Mouse (Mus musculus) kidney, embryonic 14.5 days (tissue): Measurements from ENCODE around the gene Nmu. TPM values are rescaled to one million over a fixed set of nuclear protein-coding genes. Genes with fewer than 3 reads are reported as not detected.

Experiments
- ATAC-seq: fragments of 200-750 bp; cut with Nextera tagmentation; 2 replicates; pipeline ENCODE4 v1.8.0; 2017; ENCODE audit warnings: moderate number of reproducible peaks, mild to moderate bottlenecking, moderate TSS enrichment, moderate library complexity; ENCODE audit not compliant: low FRiP score, low TSS enrichment
- H3K27ac ChIP-seq: fragments of 300-500 bp; sonication (generic); 2 replicates; pipeline ENCODE4 v1.5.1; 2014; ENCODE audit warnings: low read depth, mild to moderate bottlenecking, low read length, moderate library complexity, mixed read lengths
- H3K27me3 ChIP-seq: fragments of 300-500 bp; sonication (generic); 2 replicates; pipeline ENCODE4 v1.6.1; 2014; ENCODE audit warnings: mild to moderate bottlenecking, low read length; ENCODE audit not compliant: control insufficient read depth, insufficient read depth
- H3K36me3 ChIP-seq: fragments of 300-500 bp; sonication (generic); 2 replicates; pipeline ENCODE4 v1.6.1; 2014; ENCODE audit warnings: low read length, mixed read lengths; ENCODE audit not compliant: control insufficient read depth, insufficient read depth
- H3K4me1 ChIP-seq: fragments of 300-500 bp; sonication (generic); 2 replicates; pipeline ENCODE4 v1.6.1; 2014; ENCODE audit warnings: low read length, mixed read lengths; ENCODE audit not compliant: control insufficient read depth, insufficient read depth
- H3K4me2 ChIP-seq: fragments of 300-500 bp; sonication (generic); replicated peaks from 2 replicates; pipeline ENCODE4 v1.6.1; 2014; ENCODE audit warnings: low read depth, mild to moderate bottlenecking, low read length
- H3K4me3 ChIP-seq: fragments of 300-500 bp; sonication (generic); 2 replicates; pipeline ENCODE4 v1.5.1; 2014; ENCODE audit warnings: mild to moderate bottlenecking, low read length
- H3K9ac ChIP-seq: fragments of 300-500 bp; sonication (generic); 2 replicates; pipeline ENCODE4 v1.6.1; 2014; ENCODE audit warnings: low read depth, mild to moderate bottlenecking, low read length, moderate library complexity
- H3K9me3 ChIP-seq: fragments of 300-500 bp; sonication (generic); 2 replicates; pipeline ENCODE4 v1.6.1; 2016; ENCODE audit warnings: low read length; ENCODE audit not compliant: control insufficient read depth
- WGBS: fragments of 180-500 bp; shearing (Covaris S2); extraction: QIAGEN DNeasy Blood & Tissue Kit; methylation state at CpG from one replicate; pipeline ENCODE4 v1.1.7; 2014; 5-methylcytosine and 5-hydroxymethylcytosine counted together
- polyA plus RNA-seq: library from polyadenylated mRNA; unstranded; fragments of >200 nt; fragmentation: Nextera tagmentation; extraction: Ambion mirVana; gene quantifications from 2 replicates; pipeline ENCODE4 v1.2.1, GENCODE M21; 2014

Nmu gene
- polyA plus RNA-seq, 1 experiment from 2014 or later, result 0.27 TPM

DNA sequence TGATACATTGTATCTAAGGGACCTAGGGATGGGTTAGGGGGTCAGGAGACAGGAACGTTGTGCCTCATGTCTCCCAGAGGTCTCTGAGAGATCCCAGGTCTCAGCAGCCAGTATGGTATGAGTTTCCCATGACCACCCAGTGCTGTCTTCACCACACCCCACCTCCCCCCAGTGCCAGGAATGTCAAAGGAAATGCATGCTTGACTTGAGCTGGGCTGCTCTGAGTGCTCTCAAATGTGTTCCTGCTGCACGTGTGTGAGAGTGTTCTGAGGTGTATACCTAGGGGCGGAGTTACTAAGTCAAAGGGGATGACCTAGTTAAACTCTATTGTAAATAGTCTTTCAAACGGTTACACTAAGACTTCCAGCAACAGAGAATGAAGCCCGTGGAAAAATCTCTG is 1.8 kb upstream of the Nmu start:
- Histone ChIP-seq H3K9ac (no peak overlapping the region), H3K27me3 (peaks cover 11% of the 10 kb centered on the region), H3K4me3 (no peak overlapping the region), H3K4me2 (no peak overlapping the region), H3K9me3 (no peaks in the 10 kb centered on the region), H3K27ac (no peak overlapping the region), H3K36me3 (no peaks in the 10 kb centered on the region), H3K4me1 (0 out of 2 replicates have a peak, but pooled peaks cover 8% of the 10 kb centered on the region)
- no peak for ATAC-seq
- 40% methylated on average over 5 of the region's 5 CpGs for WGBS

DNA sequence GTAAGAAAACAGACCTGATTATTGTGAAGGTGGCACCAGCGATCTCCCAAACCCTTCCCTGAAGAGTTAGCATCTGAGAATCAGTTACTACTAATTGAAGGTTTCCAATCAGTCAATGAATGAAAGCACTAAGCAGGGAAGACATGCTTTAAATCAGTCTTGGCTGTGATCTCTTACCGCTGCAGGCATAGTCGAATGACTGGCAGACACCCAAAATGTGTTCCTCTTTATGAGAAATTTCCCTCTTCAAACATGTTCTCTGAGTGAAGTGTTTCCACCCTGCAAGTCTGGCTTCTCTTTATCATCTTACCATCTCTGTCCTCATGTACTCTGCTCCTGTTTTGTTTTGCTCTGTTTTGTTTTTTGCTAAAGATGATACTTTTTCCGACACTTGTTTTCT is 2.8 kb downstream of the Nmu start:
- H3K9me3 ChIP-seq, result no peaks in the 10 kb centered on the region
- ATAC-seq, result no peak
- peaks cover 11% of the 10 kb centered on the region for H3K27me3 ChIP-seq
- no peak overlapping the region for H3K4me2 ChIP-seq
- 89% methylated on average over 4 of the region's 4 CpGs for WGBS
- H3K27ac ChIP-seq, result no peak overlapping the region
- no peak overlapping the region for H3K9ac ChIP-seq
- no peak overlapping the region for H3K4me3 ChIP-seq
- H3K4me1 ChIP-seq, result 0 out of 2 replicates have a peak, but pooled peaks cover 8% of the 10 kb centered on the region
- H3K36me3 ChIP-seq, result no peaks in the 10 kb centered on the region

DNA sequence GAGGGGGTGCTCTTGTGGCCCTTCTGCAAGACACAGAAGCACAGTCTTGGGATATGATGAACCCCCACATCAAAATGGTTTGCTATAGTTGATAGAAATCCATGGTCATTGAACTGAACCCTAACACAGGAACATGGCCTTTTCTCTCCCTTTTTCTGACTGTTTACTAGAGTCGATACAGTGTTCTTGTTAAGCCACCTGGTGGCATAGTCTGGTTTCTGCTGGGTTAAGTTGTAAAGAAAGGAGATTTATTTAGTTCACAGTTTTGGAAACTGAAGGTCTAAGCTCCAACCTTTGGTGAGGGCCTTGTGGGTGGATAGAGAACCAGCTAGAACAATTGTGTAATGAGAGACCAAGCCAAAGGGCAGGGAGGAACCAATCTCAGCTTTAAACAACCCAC is 3.5 kb downstream of the Nmu start:
- H3K4me3 ChIP-seq, result no peak overlapping the region
- no peak for ATAC-seq
- 69% methylated on average over 1 of the region's 1 CpGs for WGBS
- no peaks in the 10 kb centered on the region for H3K36me3 ChIP-seq
- H3K27me3 ChIP-seq, result peaks cover 11% of the 10 kb centered on the region
- H3K27ac ChIP-seq, result no peak overlapping the region
- H3K9ac ChIP-seq, result no peak overlapping the region
- H3K4me2 ChIP-seq, result no peak overlapping the region
- no peaks in the 10 kb centered on the region for H3K9me3 ChIP-seq
- 0 out of 2 replicates have a peak, but pooled peaks cover 8% of the 10 kb centered on the region for H3K4me1 ChIP-seq

DNA sequence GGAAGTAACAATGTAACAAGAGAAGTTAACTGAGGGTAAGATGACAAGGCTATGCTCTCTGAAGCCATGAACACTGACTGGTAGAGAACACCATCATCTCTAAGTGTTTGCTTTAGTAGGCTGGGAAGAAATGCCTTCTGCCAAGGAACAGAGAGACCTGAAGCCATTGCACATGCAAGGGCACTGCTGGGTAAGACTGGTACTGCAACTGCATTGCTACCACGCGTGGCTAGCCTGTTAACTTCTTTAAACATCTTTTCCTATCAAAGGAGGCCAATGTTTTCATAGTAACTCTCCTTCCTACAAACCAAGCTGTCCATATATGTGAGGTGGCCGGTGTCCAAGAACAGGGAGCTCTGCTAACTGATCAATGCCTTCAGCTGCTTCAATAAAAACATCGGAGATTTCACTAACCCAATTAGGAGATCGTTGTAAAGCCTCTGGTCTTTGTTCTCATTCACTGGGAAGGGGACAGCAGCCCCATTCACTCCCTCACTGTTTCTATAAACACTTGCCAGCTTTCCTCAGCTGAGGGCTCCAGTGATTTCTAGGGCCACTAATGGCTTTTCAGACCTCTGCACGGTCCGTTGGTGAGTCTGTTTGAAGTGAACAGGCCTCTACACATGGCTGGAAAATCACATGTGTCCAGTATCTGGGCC is 11.5 kb downstream of the Nmu start:
- no peaks in the 10 kb centered on the region for H3K27me3 ChIP-seq
- no peak overlapping the region for H3K27ac ChIP-seq
- H3K36me3 ChIP-seq, result no peaks in the 10 kb centered on the region
- H3K4me2 ChIP-seq, result no peak overlapping the region
- H3K4me1 ChIP-seq, result no peaks in the 10 kb centered on the region
- H3K9ac ChIP-seq, result no peak overlapping the region
- no peak for ATAC-seq
- no peak overlapping the region for H3K4me3 ChIP-seq
- no peaks in the 10 kb centered on the region for H3K9me3 ChIP-seq
- WGBS, result 35% methylated on average over 7 of the region's 7 CpGs

DNA sequence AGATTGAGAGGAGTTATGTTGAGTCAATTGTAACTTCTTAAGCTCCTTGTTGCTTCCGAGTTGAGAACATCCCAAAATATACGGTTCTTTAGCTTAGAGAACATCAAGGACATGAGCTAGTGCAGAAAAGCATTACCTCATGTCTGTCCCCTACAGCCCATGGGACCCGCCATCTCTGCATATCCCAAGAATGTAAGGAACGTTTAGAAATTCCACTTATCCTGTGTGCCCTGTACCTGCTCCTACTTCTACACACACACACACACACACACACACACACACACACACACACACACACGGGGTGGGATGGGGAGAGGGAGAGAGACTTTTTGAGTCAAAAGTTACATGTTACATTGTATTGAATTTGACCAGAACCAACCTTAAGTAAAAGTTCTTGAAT is 12.1 kb downstream of the Nmu start:
- no peak overlapping the region for H3K4me2 ChIP-seq
- H3K27me3 ChIP-seq, result no peaks in the 10 kb centered on the region
- H3K36me3 ChIP-seq, result no peaks in the 10 kb centered on the region
- no peak overlapping the region for H3K27ac ChIP-seq
- no peaks in the 10 kb centered on the region for H3K4me1 ChIP-seq
- WGBS, result 77% methylated on average over 5 of the region's 5 CpGs
- no peak overlapping the region for H3K4me3 ChIP-seq
- no peak for ATAC-seq
- no peaks in the 10 kb centered on the region for H3K9me3 ChIP-seq
- H3K9ac ChIP-seq, result no peak overlapping the region

DNA sequence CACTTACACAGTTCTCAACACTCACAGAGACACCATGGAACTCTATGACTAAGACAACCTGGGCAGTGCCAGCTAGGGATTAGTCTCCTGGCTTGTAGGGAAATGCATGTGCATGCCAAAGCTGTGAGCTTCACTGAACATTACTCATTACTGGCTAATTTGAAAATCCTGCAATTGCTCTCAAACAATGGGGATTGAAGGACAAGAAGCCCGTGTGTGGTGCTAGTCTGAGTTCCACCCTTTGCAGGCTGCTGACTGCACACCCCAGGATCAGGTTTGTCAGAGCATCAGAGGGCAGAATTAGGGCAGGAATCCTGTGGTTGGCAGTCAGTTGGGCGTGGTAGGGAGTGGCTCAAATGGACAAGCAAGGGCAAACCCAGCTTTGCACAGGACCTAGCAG is 17.5 kb downstream of the Nmu start:
- Histone ChIP-seq H3K9me3 (no peaks in the 10 kb centered on the region), H3K36me3 (no peaks in the 10 kb centered on the region), H3K4me2 (no peak overlapping the region), H3K4me3 (no peak overlapping the region), H3K4me1 (no peaks in the 10 kb centered on the region), H3K27me3 (no peaks in the 10 kb centered on the region), H3K27ac (no peak overlapping the region), H3K9ac (no peak overlapping the region)
- 59% methylated on average over 2 of the region's 2 CpGs for WGBS
- no peak for ATAC-seq

DNA sequence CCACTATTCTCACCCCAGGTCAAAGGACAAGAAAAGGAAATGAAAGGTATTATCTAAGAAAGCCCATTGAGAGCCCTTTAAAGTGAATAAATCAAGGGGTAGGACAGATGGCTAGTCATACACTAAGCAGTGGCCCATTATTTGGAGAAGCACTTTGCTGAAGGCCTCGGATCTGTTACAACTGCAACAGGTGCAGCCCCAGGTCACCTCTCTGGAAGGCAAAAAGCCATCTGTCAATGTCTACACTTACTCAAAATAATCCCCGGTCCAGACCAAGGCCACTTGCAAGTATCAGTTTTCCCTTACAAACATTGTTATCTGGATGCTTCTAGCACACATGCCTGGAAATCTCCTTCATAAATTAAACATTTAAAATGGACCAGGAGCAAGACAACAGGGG is 22.7 kb downstream of the Nmu start:
- no peaks in the 10 kb centered on the region for H3K9me3 ChIP-seq
- H3K4me1 ChIP-seq, result no peaks in the 10 kb centered on the region
- no peaks in the 10 kb centered on the region for H3K36me3 ChIP-seq
- WGBS, result 32% methylated on average over 2 of the region's 2 CpGs
- ATAC-seq, result no peak
- H3K27ac ChIP-seq, result no peak overlapping the region
- H3K9ac ChIP-seq, result no peak overlapping the region
- H3K4me2 ChIP-seq, result no peak overlapping the region
- no peak overlapping the region for H3K4me3 ChIP-seq
- H3K27me3 ChIP-seq, result no peaks in the 10 kb centered on the region

DNA sequence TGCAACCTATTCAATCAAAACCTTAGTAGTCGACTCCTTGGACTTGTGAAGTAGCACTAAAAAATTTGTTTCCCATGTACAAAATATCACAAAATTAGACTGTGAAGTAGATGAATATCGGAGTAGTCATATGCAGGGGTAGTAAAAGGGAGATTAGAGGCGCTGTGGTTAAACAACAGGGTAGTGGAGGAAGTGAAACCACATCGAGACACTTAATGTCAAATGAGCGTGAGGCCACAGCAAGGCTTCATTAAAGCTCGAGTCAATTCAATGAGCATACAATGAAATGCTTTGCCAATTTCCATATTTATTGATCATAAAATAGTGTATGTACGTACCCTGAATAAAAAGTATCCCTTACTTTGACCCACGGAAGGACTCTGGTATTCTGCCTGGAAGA is 26.5 kb downstream of the Nmu start:
- H3K9me3 ChIP-seq, result no peaks in the 10 kb centered on the region
- no peak overlapping the region for H3K27ac ChIP-seq
- H3K27me3 ChIP-seq, result no peaks in the 10 kb centered on the region
- no peaks in the 10 kb centered on the region for H3K36me3 ChIP-seq
- no peak overlapping the region for H3K4me2 ChIP-seq
- WGBS, result 92% methylated on average over 8 of the region's 8 CpGs
- ATAC-seq, result no peak
- H3K9ac ChIP-seq, result no peak overlapping the region
- H3K4me1 ChIP-seq, result no peaks in the 10 kb centered on the region
- H3K4me3 ChIP-seq, result no peak overlapping the region

DNA sequence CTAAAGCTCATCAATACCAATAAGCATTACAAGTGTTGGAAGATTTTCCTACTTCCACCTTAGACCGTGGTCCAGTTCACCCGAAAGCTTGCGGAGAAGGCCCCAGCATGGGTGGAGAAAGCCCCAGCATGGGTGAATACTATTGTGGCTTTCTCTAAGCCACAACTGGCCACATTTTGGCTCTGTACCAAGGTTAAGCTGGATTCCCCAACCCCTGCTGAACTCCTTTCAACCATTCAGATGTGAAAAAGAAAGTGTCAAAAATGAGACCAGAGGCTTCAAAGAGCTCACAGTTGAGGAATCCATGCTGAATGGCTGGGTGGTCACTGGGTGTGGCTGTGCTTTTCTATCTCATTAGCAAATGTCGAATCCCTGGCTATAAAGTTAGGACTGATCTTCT is 29.8 kb downstream of the Nmu start:
- Histone ChIP-seq H3K36me3 (no peaks in the 10 kb centered on the region), H3K27me3 (no peaks in the 10 kb centered on the region), H3K9me3 (no peaks in the 10 kb centered on the region), H3K4me1 (no peaks in the 10 kb centered on the region), H3K4me2 (no peak overlapping the region), H3K4me3 (no peak overlapping the region), H3K27ac (no peak overlapping the region), H3K9ac (no peak overlapping the region)
- WGBS, result 86% methylated on average over 4 of the region's 4 CpGs
- no peak for ATAC-seq
